Mouse (Mus musculus) intestine, postnatal 0 days (tissue): ENCODE measurements around the gene Ptpn13. TPM values are rescaled to one million over a fixed set of nuclear protein-coding genes. Genes with fewer than 3 reads are reported as not detected.

ENCODE experiments used
- ATAC-seq: fragments of 200-750 bp; cut with Nextera tagmentation; 2 replicates; pipeline ENCODE4 v1.8.0; 2017; ENCODE audit warnings: mild to moderate bottlenecking, moderate TSS enrichment, moderate library complexity
- H3K27ac ChIP-seq: fragments of 300-500 bp; sonication (generic); 2 replicates; pipeline ENCODE4 v1.5.1; 2014; ENCODE audit warnings: mild to moderate bottlenecking, low read depth, low read length, moderate library complexity
- H3K27me3 ChIP-seq: fragments of 300-500 bp; sonication (generic); replicated peaks from 2 replicates; pipeline ENCODE4 v1.6.1; 2014; ENCODE audit warnings: low read length, mixed read lengths; ENCODE audit not compliant: control insufficient read depth, insufficient read depth
- H3K36me3 ChIP-seq: fragments of 300-500 bp; sonication (generic); 2 replicates; pipeline ENCODE4 v1.6.1; 2014; ENCODE audit warnings: mild to moderate bottlenecking, moderate library complexity; ENCODE audit not compliant: control insufficient read depth, insufficient read depth
- H3K4me1 ChIP-seq: fragments of 300-500 bp; sonication (generic); replicated peaks from 2 replicates; pipeline ENCODE4 v1.6.1; 2014; ENCODE audit warnings: antibody characterized with exemption, low read length, mixed read lengths; ENCODE audit not compliant: control insufficient read depth, insufficient read depth
- H3K4me2 ChIP-seq: fragments of 300-500 bp; sonication (generic); replicated peaks from 2 replicates; pipeline ENCODE4 v1.6.1; 2014; ENCODE audit warnings: low read depth, mild to moderate bottlenecking, moderate library complexity
- H3K4me3 ChIP-seq: fragments of 300-500 bp; sonication (generic); 2 replicates; pipeline ENCODE4 v1.5.1; 2014; ENCODE audit warnings: low read depth, low read length
- H3K9ac ChIP-seq: fragments of 300-500 bp; sonication (generic); 2 replicates; pipeline ENCODE4 v1.6.1; 2014; ENCODE audit warnings: mild to moderate bottlenecking, low read depth, low read length
- H3K9me3 ChIP-seq: fragments of 300-500 bp; sonication (generic); 2 replicates; pipeline ENCODE4 v1.6.1; 2016; ENCODE audit warnings: mixed run types; ENCODE audit not compliant: control insufficient read depth
- CTCF ChIP-seq: sonication (generic); IDR thresholded peaks from 2 replicates; pipeline ENCODE4 v1.5.1; 2016; ENCODE audit warnings: low read depth, mild to moderate bottlenecking, control low read depth, antibody characterized with exemption, moderate library complexity
- WGBS: fragments of 180-500 bp; shearing (Covaris S2); extraction: QIAGEN DNeasy Blood & Tissue Kit; methylation state at CpG from one replicate; pipeline ENCODE4 v1.1.7; 2014; 5-methylcytosine and 5-hydroxymethylcytosine counted together
- polyA plus RNA-seq: library from polyadenylated mRNA; unstranded; fragments of >200 nt; fragmentation: Nextera tagmentation; extraction: Ambion mirVana; gene quantifications from 2 replicates; pipeline ENCODE4 v1.2.1, GENCODE M21; 2015

Ptpn13 gene
- polyA plus RNA-seq, 1 experiment from 2014 or later = 0.90 TPM

- H3K36me3 ChIP-seq = no peaks in the 10 kb centered on the region
- no peak for ATAC-seq
- no peak for TF ChIP-seq CTCF
Observed at GRCm38 (mm10) chr5:103395683-103396082, 29.3 kb upstream of the Ptpn13 start.

GRCm38 (mm10) chr5:103397429-103397828 lies 27.6 kb upstream of the Ptpn13 start:
- no peaks in the 10 kb centered on the region for H3K27me3 ChIP-seq
- TF ChIP-seq CTCF = no peak
- ATAC-seq = no peak
- WGBS = 62% methylated on average over 4 of the region's 4 CpGs
- no peak overlapping the region for H3K4me2 ChIP-seq
- H3K4me3 ChIP-seq = no peak overlapping the region
- no peak overlapping the region for H3K27ac ChIP-seq
- H3K9me3 ChIP-seq = no peaks in the 10 kb centered on the region
- no peak overlapping the region for H3K9ac ChIP-seq
- no peaks in the 10 kb centered on the region for H3K36me3 ChIP-seq
- H3K4me1 ChIP-seq = no peaks in the 10 kb centered on the region

More at GRCm38 (mm10) chr5:103395683-103396082, 29.3 kb upstream of the Ptpn13 start:
- no peak overlapping the region for H3K4me3 ChIP-seq
- H3K9me3 ChIP-seq = no peaks in the 10 kb centered on the region
- 89% methylated on average over 5 of the region's 5 CpGs for WGBS
- no peaks in the 10 kb centered on the region for H3K4me1 ChIP-seq
- H3K27me3 ChIP-seq = no peaks in the 10 kb centered on the region
- H3K9ac ChIP-seq = no peak overlapping the region
- H3K4me2 ChIP-seq = no peak overlapping the region
- H3K27ac ChIP-seq = no peak overlapping the region

GRCm38 (mm10) chr5:103404213-103404968 lies 20.6 kb upstream of the Ptpn13 start:
- H3K36me3 ChIP-seq = no peaks in the 10 kb centered on the region
- no peak overlapping the region for H3K4me3 ChIP-seq
- WGBS = 76% methylated on average over 12 of the region's 12 CpGs
- no peak overlapping the region for H3K9ac ChIP-seq
- H3K4me2 ChIP-seq = no peak overlapping the region
- TF ChIP-seq CTCF = no peak
- no peaks in the 10 kb centered on the region for H3K9me3 ChIP-seq
- no peaks in the 10 kb centered on the region for H3K4me1 ChIP-seq
- no peaks in the 10 kb centered on the region for H3K27me3 ChIP-seq
- H3K27ac ChIP-seq = no peak overlapping the region
- ATAC-seq = no peak

- TF ChIP-seq CTCF = no peak
- no peak overlapping the region for H3K27ac ChIP-seq
Observed at GRCm38 (mm10) chr5:103405921-103406320, 19.1 kb upstream of the Ptpn13 start.

GRCm38 (mm10) chr5:103412020-103412747 lies 12.8 kb upstream of the Ptpn13 start:
- no peaks in the 10 kb centered on the region for H3K36me3 ChIP-seq
- H3K4me2 ChIP-seq = no peak overlapping the region
- no peaks in the 10 kb centered on the region for H3K9me3 ChIP-seq
- no peaks in the 10 kb centered on the region for H3K4me1 ChIP-seq
- H3K4me3 ChIP-seq = no peak overlapping the region
- no peak overlapping the region for H3K9ac ChIP-seq
- WGBS = 50% methylated on average over 10 of the region's 10 CpGs
- TF ChIP-seq CTCF = no peak
- H3K27ac ChIP-seq = no peak overlapping the region
- peak; percentile 53; the same call in 1 of the 2 replicates for ATAC-seq
- no peaks in the 10 kb centered on the region for H3K27me3 ChIP-seq

More at GRCm38 (mm10) chr5:103405921-103406320, 19.1 kb upstream of the Ptpn13 start:
- Histone ChIP-seq H3K27me3 (no peaks in the 10 kb centered on the region), H3K4me3 (no peak overlapping the region), H3K9ac (no peak overlapping the region), H3K4me1 (no peaks in the 10 kb centered on the region), H3K9me3 (no peaks in the 10 kb centered on the region), H3K36me3 (no peaks in the 10 kb centered on the region), H3K4me2 (no peak overlapping the region)
- no peak for ATAC-seq
- WGBS = 28% methylated on average over 2 of the region's 2 CpGs

- Histone ChIP-seq H3K9ac (no peak overlapping the region), H3K27ac (no peak overlapping the region), H3K36me3 (no peaks in the 10 kb centered on the region), H3K4me1 (no peaks in the 10 kb centered on the region), H3K4me2 (no peak overlapping the region), H3K4me3 (no peak overlapping the region), H3K9me3 (no peaks in the 10 kb centered on the region), H3K27me3 (no peaks in the 10 kb centered on the region)
- TF ChIP-seq CTCF = no peak
- 77% methylated on average over 3 of the region's 3 CpGs for WGBS
- ATAC-seq = no peak
Observed at GRCm38 (mm10) chr5:103414542-103414941, 10.4 kb upstream of the Ptpn13 start.
